Mouse (Mus musculus): Measurements from ENCODE around the gene Anks1b.

Gene Anks1b

GRCm38 (mm10) chr10:89974361-89974760 lies 101.1 kb downstream of the Anks1b start:
- no peak for DNase-seq (ENCODE audit: low spot score in 2 of 2)

GRCm38 (mm10) chr10:89975431-89975841 lies 102.1 kb downstream of the Anks1b start:
- no peak for DNase-seq (ENCODE audit: low spot score in 2 of 2)

GRCm38 (mm10) chr10:89976577-89976976 lies 103.3 kb downstream of the Anks1b start:
- DNase-seq (ENCODE audit: low spot score in 2 of 2): no peak

- no peak for DNase-seq (ENCODE audit: low spot score in 2 of 2)
Observed at GRCm38 (mm10) chr10:89994171-89994570, 120.9 kb downstream of the Anks1b start.

- no peak for DNase-seq (ENCODE audit: low spot score in 2 of 2)
Observed at GRCm38 (mm10) chr10:89995621-89996428, 122.5 kb downstream of the Anks1b start.

DNA sequence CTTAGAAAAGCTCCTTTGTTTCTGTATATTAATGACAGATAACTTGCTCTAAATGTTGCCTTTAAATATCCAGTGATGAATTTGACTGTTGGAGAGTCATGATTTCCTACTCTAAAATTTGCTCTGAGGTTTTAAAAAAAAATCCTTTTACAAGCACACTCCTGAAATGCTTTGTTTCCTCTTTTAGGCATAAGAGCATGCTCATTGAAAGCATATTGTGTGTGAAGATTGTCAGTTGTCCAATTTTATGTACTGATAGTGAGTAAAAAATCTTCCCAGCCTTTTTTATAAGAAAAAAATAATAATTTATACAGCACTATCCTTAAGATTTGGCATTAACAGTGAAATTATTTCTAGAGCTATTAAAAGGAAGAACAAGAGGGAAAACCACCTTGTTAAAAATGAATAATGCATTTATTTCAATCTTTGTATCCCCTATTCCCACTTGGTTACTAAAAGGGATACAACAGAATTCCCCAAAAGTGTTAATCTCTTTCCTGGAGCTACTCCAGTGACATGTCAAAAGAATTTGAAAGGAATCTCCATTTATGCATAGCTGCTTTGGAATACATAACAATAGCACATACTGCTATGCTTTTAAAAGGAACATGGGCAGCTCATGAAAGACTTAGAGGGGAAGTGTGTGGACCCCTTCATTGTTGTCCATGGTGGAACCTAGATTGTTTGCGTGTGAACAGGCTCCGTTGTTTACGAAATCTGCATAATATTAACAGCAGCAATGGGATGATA lies 130.8 kb downstream of the Anks1b start:
- no peak for DNase-seq (ENCODE audit: low spot score in 2 of 2)

DNA sequence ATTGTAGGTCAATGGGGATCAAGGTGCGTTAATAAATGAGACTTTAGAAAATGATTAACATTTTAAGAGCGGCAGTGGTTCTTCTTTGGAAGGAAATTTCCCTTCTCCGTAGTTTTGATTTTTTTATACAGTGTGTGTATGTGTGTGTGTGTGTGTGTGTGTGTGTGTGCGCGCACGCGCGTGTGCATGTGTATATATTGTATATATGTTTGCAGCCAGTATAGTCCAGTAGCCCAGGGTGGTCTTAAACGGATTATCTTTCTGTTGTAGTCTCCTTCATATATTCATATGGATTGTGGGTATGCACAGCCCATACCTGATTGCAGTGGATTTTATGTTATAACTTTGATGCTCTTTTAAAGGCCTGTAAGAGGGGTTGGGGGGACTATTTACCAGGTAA lies 131.6 kb downstream of the Anks1b start:
- no peak for DNase-seq (ENCODE audit: low spot score in 2 of 2)

DNA sequence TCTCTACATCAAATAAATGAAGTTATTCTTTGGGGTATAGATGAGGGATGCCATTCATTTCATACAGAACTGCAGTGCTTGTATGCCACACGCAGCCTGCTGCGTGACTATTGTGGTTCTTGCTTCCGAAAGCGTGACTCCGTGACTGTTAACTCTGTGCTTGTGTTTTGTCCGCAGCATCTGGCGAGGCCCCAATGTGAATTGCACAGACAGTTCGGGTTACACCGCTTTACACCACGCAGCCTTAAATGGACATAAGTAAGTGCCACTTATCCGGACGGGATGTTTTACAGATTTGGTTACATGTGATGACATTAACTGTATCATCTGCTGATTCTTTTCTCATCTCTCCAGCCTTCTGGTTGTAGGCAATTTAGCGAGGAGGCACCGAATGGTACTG lies 159.7 kb downstream of the Anks1b start:
- no peak for DNase-seq (ENCODE audit: low spot score in 2 of 2)

GRCm38 (mm10) chr10:90043287-90043686 lies 170.0 kb downstream of the Anks1b start:
- no peak for DNase-seq (ENCODE audit: low spot score in 2 of 2)

- no peak for DNase-seq (ENCODE audit: low spot score in 2 of 2)
Observed at GRCm38 (mm10) chr10:90043773-90044172, 170.5 kb downstream of the Anks1b start.

DNA sequence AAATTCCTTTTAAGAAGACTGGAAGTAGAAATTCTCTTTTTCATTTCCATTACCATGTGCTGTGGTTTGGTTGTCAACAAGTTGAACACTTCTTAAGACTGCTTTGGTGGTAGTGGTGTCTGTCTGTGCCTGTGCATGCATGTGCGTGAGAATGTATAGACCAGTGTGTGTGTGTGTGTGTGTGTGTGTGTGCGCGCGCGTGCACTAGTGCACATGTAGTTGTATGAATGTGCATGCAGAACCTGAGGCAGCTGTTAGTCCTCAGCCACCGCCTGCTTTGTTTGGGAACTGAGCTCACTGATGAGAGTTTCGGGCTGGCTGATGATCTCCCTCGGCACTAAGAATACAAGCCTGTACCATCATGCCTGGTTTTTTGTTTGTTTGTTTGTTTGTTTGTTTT lies 170.9 kb downstream of the Anks1b start:
- DNase-seq (ENCODE audit: low spot score in 2 of 2): no peak

- DNase-seq (ENCODE audit: low spot score in 2 of 2): no peak
Observed at GRCm38 (mm10) chr10:90068651-90069050, 195.3 kb downstream of the Anks1b start.

GRCm38 (mm10) chr10:90077930-90078329 lies 204.6 kb downstream of the Anks1b start:
- DNase-seq (ENCODE audit: low spot score in 2 of 2): no peak

DNA sequence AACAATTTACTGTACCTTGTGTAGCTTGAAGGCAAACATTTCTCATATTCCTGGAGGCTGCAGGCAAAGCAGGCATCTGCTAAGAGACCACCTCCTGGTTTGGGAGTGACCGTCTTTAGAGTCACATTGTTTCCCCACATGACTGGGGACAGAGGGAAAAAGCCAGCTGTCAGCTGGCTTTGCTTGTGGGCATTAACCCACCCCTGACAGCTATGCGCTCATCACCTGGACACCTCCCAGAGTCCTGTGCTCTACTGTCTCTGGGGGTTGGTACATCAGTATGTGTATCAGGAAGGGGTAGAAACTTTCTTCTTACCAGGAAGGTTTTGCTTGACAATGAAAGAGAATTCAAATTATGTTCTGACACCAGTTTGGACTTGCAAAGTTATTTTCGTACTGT lies 207.8 kb downstream of the Anks1b start:
- no peak for DNase-seq (ENCODE audit: low spot score in 2 of 2)

- DNase-seq (ENCODE audit: low spot score in 2 of 2): no peak
Observed at GRCm38 (mm10) chr10:90081630-90082029, 208.3 kb downstream of the Anks1b start.

DNA sequence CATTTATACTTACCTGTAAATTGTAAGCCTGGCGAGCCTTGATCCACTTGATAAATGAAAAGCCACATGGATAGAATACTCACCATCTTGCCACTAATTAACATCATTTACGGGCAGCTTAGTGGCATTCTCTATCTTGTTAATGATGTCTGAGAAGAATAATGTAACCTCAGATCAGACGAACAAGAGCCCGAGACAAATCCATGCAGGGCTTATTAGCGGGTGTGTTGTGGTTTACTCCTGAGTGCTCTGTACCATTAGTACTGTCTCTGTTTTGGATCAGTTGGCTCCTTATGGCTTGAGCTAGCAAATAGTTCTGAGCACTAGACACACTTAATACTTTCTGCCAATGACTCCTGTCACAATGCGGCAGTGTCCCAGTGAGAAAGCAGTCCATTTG lies 220.6 kb downstream of the Anks1b start:
- no peak for DNase-seq (ENCODE audit: low spot score in 2 of 2)

DNA sequence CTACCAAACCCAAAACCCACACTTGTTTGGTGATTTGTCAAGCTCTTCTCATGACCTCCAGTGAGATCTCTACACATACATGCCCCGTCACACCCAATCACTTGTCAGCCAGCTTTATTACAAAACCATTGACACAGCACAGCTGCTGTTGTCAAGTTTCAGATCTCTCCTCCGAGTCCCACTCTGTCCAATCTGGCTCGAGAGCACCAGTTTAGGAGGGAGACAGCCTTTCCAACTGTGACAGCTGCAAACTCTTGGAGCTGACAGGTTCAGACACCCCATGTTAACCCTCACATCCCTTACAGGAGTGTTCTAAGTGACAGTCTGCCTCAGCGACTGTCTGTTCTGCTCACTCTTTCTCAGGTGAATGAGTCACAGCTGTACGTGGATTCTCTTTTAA lies 239.4 kb downstream of the Anks1b start:
- no peak for DNase-seq (ENCODE audit: low spot score in 2 of 2)

GRCm38 (mm10) chr10:90116867-90117266 lies 243.6 kb downstream of the Anks1b start:
- no peak for DNase-seq (ENCODE audit: low spot score in 2 of 2)

- no peak for DNase-seq (ENCODE audit: low spot score in 2 of 2)
Observed at GRCm38 (mm10) chr10:90117836-90118235, 244.5 kb downstream of the Anks1b start.

GRCm38 (mm10) chr10:90137538-90137937 lies 264.2 kb downstream of the Anks1b start:
- no peak for DNase-seq (ENCODE audit: low spot score in 2 of 2)

GRCm38 (mm10) chr10:90140947-90141346 lies 267.6 kb downstream of the Anks1b start:
- no peak for DNase-seq (ENCODE audit: low spot score in 2 of 2)

GRCm38 (mm10) chr10:90144444-90144843 lies 271.1 kb downstream of the Anks1b start:
- DNase-seq (ENCODE audit: low spot score in 2 of 2): no peak

- no peak for DNase-seq (ENCODE audit: low spot score in 2 of 2)
Observed at GRCm38 (mm10) chr10:90151510-90151909, 278.2 kb downstream of the Anks1b start.

Data from urinary bladder, postnatal 4 days (tissue).